Mouse (Mus musculus): Measurements from ENCODE around the gene Nup188. TPM values are rescaled to one million over a fixed set of nuclear protein-coding genes. Genes with fewer than 3 reads are reported as not detected.
A peak's percentile ranks its signal among the peaks of the same experiment; 100 is the strongest.

Nup188 gene
- polyA plus RNA-seq, 1 experiment from 2014 or later: 22.4 TPM

- ATAC-seq (ENCODE audit: insufficient read depth, low FRiP score, low read depth): no peak
- no peaks in the 10 kb centered on the region for H3K9me3 ChIP-seq
- no peak overlapping the region for H3K27ac ChIP-seq
- no peaks in the 10 kb centered on the region for H3K27me3 ChIP-seq (replicated peaks)
- WGBS: 74% methylated on average over 5 of the region's 5 CpGs
- H3K36me3 ChIP-seq: no peaks in the 10 kb centered on the region; the same call in 1 of the 2 replicates
- H3K9ac ChIP-seq: no peak overlapping the region
- H3K4me2 ChIP-seq: no peak overlapping the region
- no peak overlapping the region for H3K4me3 ChIP-seq (replicated peaks)
- H3K4me1 ChIP-seq: peaks cover 28% of the 10 kb centered on the region
Measured at GRCm38 (mm10) chr2:30362865-30363264, 76.7 kb downstream of the Nup188 start.

GRCm38 (mm10) chr2:30363773-30364650 lies 77.8 kb downstream of the Nup188 start, which contains the start of gene Miga2:
Miga2 (plus strand) TSS chr2:30364233.
- H3K9ac ChIP-seq: peak within 1 kb of the TSS; percentile 74
- WGBS: under 1% methylated on average over 54 of the region's 54 CpGs
- H3K9me3 ChIP-seq: no peaks in the 10 kb centered on the region
- H3K4me2 ChIP-seq: peak within 1 kb of the TSS; percentile 87
- H3K27ac ChIP-seq: peak within 1 kb of the TSS; percentile 77
- peak; percentile 100 for ATAC-seq (ENCODE audit: insufficient read depth, low FRiP score, low read depth)
- peaks cover 19% of the 10 kb centered on the region for H3K4me1 ChIP-seq
- peak within 1 kb of the TSS; percentile 64 for H3K4me3 ChIP-seq (replicated peaks)
- H3K36me3 ChIP-seq: peaks cover 9% of the 10 kb centered on the region
- H3K27me3 ChIP-seq (replicated peaks): no peaks in the 10 kb centered on the region

- H3K4me2 ChIP-seq: peak overlapping the region; percentile 87
- no peak for ATAC-seq (ENCODE audit: insufficient read depth, low FRiP score, low read depth)
- H3K4me1 ChIP-seq: peaks cover 12% of the 10 kb centered on the region
- H3K9me3 ChIP-seq: no peaks in the 10 kb centered on the region
- 84% methylated on average over 2 of the region's 2 CpGs for WGBS
- no peak overlapping the region for H3K27ac ChIP-seq
- H3K36me3 ChIP-seq: peaks cover 23% of the 10 kb centered on the region
- no peaks in the 10 kb centered on the region for H3K27me3 ChIP-seq (replicated peaks)
- peak overlapping the region; percentile 64 for H3K4me3 ChIP-seq (replicated peaks)
- 0 out of 2 replicates have a peak overlapping the region, but pooled peaks have one; percentile 74 for H3K9ac ChIP-seq
Measured at GRCm38 (mm10) chr2:30365281-30366069, 79.3 kb downstream of the Nup188 start.

GRCm38 (mm10) chr2:30366203-30366602 lies 80.0 kb downstream of the Nup188 start:
- 71% methylated on average over 5 of the region's 5 CpGs for WGBS
- ATAC-seq (ENCODE audit: insufficient read depth, low FRiP score, low read depth): no peak

GRCm38 (mm10) chr2:30371544-30371943 lies 85.3 kb downstream of the Nup188 start:
- Histone ChIP-seq H3K4me2 (no peak overlapping the region), H3K9me3 (no peaks in the 10 kb centered on the region), H3K27me3 (replicated peaks) (no peaks in the 10 kb centered on the region), H3K36me3 (peaks cover 65% of the 10 kb centered on the region), H3K4me1 (no peaks in the 10 kb centered on the region), H3K4me3 (replicated peaks) (no peak overlapping the region), H3K27ac (no peak overlapping the region), H3K9ac (no peak overlapping the region)
- no peak for ATAC-seq (ENCODE audit: insufficient read depth, low FRiP score, low read depth)
- WGBS: 97% methylated on average over 8 of the region's 8 CpGs

More at GRCm38 (mm10) chr2:30366203-30366602, 80.0 kb downstream of the Nup188 start:
- no peak overlapping the region for H3K27ac ChIP-seq
- peaks cover 12% of the 10 kb centered on the region for H3K4me1 ChIP-seq
- no peak overlapping the region for H3K4me2 ChIP-seq
- H3K36me3 ChIP-seq: peaks cover 30% of the 10 kb centered on the region
- H3K9me3 ChIP-seq: no peaks in the 10 kb centered on the region
- H3K27me3 ChIP-seq (replicated peaks): no peaks in the 10 kb centered on the region
- H3K4me3 ChIP-seq (replicated peaks): no peak overlapping the region
- no peak overlapping the region for H3K9ac ChIP-seq

GRCm38 (mm10) chr2:30372726-30373125 lies 86.5 kb downstream of the Nup188 start:
- 96% methylated on average over 5 of the region's 5 CpGs for WGBS
- ATAC-seq (ENCODE audit: insufficient read depth, low FRiP score, low read depth): no peak
- peaks cover 73% of the 10 kb centered on the region for H3K36me3 ChIP-seq

GRCm38 (mm10) chr2:30375893-30376292 lies 89.7 kb downstream of the Nup188 start:
- Histone ChIP-seq H3K9me3 (no peaks in the 10 kb centered on the region), H3K27ac (no peak overlapping the region), H3K4me2 (no peak overlapping the region), H3K36me3 (peaks cover 59% of the 10 kb centered on the region), H3K4me3 (replicated peaks) (no peak overlapping the region), H3K27me3 (replicated peaks) (no peaks in the 10 kb centered on the region), H3K4me1 (no peaks in the 10 kb centered on the region), H3K9ac (no peak overlapping the region)
- 91% methylated on average over 10 of the region's 10 CpGs for WGBS
- ATAC-seq (ENCODE audit: insufficient read depth, low FRiP score, low read depth): no peak

More at GRCm38 (mm10) chr2:30372726-30373125, 86.5 kb downstream of the Nup188 start:
- H3K9ac ChIP-seq: no peak overlapping the region
- no peak overlapping the region for H3K4me2 ChIP-seq
- no peak overlapping the region for H3K27ac ChIP-seq
- H3K9me3 ChIP-seq: no peaks in the 10 kb centered on the region
- no peaks in the 10 kb centered on the region for H3K27me3 ChIP-seq (replicated peaks)
- H3K4me3 ChIP-seq (replicated peaks): no peak overlapping the region
- no peaks in the 10 kb centered on the region for H3K4me1 ChIP-seq

- peaks cover 58% of the 10 kb centered on the region for H3K36me3 ChIP-seq
Measured at GRCm38 (mm10) chr2:30377721-30378120, 91.5 kb downstream of the Nup188 start.

GRCm38 (mm10) chr2:30379307-30379706 lies 93.1 kb downstream of the Nup188 start:
- Histone ChIP-seq H3K9me3 (no peaks in the 10 kb centered on the region), H3K4me3 (replicated peaks) (no peak overlapping the region), H3K9ac (no peak overlapping the region), H3K36me3 (peaks cover 48% of the 10 kb centered on the region), H3K27me3 (replicated peaks) (no peaks in the 10 kb centered on the region), H3K4me1 (no peaks in the 10 kb centered on the region), H3K27ac (no peak overlapping the region), H3K4me2 (no peak overlapping the region)
- 76% methylated on average over 7 of the region's 7 CpGs for WGBS
- no peak for ATAC-seq (ENCODE audit: insufficient read depth, low FRiP score, low read depth)

More at GRCm38 (mm10) chr2:30377721-30378120, 91.5 kb downstream of the Nup188 start:
- Histone ChIP-seq H3K4me1 (no peaks in the 10 kb centered on the region), H3K4me3 (replicated peaks) (no peak overlapping the region), H3K27ac (no peak overlapping the region), H3K9ac (no peak overlapping the region), H3K4me2 (no peak overlapping the region), H3K9me3 (no peaks in the 10 kb centered on the region), H3K27me3 (replicated peaks) (no peaks in the 10 kb centered on the region)
- WGBS: 74% methylated on average over 5 of the region's 5 CpGs
- no peak; the same call in 1 of the 2 replicates for ATAC-seq (ENCODE audit: insufficient read depth, low FRiP score, low read depth)

- no peak overlapping the region for H3K4me3 ChIP-seq (replicated peaks)
- no peaks in the 10 kb centered on the region for H3K27me3 ChIP-seq (replicated peaks)
- no peak overlapping the region for H3K27ac ChIP-seq
- WGBS: 87% methylated on average over 10 of the region's 10 CpGs
- H3K4me1 ChIP-seq: no peaks in the 10 kb centered on the region
- no peaks in the 10 kb centered on the region for H3K9me3 ChIP-seq
- no peak overlapping the region for H3K9ac ChIP-seq
- no peak for ATAC-seq (ENCODE audit: insufficient read depth, low FRiP score, low read depth)
- H3K36me3 ChIP-seq: peaks cover 57% of the 10 kb centered on the region
- H3K4me2 ChIP-seq: no peak overlapping the region
Measured at GRCm38 (mm10) chr2:30380564-30381376, 94.6 kb downstream of the Nup188 start.

- Histone ChIP-seq H3K27me3 (replicated peaks) (no peaks in the 10 kb centered on the region), H3K9ac (no peak overlapping the region), H3K36me3 (peaks cover 55% of the 10 kb centered on the region), H3K9me3 (no peaks in the 10 kb centered on the region), H3K4me3 (replicated peaks) (no peak overlapping the region), H3K4me2 (no peak overlapping the region), H3K27ac (no peak overlapping the region), H3K4me1 (no peaks in the 10 kb centered on the region)
- WGBS: 95% methylated on average over 4 of the region's 4 CpGs
- ATAC-seq (ENCODE audit: insufficient read depth, low FRiP score, low read depth): no peak
Measured at GRCm38 (mm10) chr2:30381377-30381725, 95.2 kb downstream of the Nup188 start.

Measured in stomach, embryonic 15.5 days (tissue).